Mouse (Mus musculus) monocyte, adult 2 months (primary cell): ENCODE measurements around the gene Cela3a.
"Not testable (repeated sequence)": the region's sequence is repeated elsewhere in the genome, so short reads cannot be mapped to it uniquely, and the experiment has no call there.

Source experiments
- DNase-seq, 2 experiments: peaks; one replicate each; pipeline ENCODE4 v3.0.0; 2022; ENCODE audit warnings: low spot score in 2 of 2, low read depth in 1 of 2

The Cela3a gene

DNA sequence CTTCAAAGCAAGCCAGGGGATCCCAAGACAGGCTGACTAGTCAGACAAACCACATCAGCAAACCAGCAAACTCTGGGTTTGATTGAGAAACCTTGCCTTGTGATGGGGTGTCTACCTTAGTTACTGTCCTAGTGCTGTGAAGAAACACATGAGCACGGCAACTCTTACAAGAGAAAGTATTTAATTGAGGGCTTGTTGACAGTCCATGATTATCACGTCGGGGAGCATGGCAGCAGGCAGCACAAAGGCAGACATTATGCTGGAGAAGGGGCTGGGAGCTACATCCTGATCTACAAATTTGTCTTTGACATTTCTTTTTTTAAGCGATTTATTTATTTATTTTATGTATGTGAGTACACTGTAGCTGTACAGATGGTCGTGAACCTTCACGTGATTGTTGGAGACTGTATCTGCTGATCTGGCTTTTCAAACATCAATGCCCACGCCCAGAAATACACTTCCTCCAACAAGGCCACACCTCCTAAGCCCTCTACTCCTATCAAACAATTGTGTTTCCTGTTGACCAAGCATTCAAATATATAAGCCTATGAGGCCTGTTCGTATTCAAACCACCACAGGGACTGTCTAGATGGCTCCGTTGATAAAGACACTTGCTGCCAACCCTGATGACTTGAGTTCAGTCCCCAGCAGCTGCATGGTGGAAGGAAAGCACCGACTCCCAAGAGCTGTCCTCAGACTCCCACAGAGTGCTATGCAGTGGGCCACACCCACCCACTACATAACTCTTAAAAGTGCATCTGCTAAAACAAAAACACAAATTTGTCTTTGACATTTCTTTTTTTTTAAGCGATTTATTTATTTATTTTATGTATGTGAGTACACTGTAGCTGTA, 8.3 kb upstream of the Cela3a start:
- DNase-seq = no peak

DNA sequence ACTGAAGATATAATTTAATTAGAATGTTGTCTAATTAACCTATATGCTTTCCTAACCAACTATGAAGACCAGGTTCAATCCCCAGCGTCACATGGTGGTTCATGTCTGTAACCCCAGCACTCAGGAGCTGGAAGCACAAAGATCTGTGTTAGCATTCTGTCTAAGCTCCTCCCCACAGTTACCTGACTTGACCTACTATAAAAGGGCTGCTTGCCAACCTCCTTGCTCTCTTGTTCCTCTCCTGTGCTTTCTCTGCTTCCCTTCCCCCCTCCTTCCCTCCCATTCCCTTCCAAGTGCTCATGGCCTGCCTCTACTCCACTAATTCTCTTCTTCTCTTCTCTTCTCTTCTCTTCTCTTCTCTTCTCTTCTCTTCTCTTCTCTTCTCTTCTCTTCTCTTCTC, 5.3 kb upstream of the Cela3a start:
- no peak for DNase-seq

DNA sequence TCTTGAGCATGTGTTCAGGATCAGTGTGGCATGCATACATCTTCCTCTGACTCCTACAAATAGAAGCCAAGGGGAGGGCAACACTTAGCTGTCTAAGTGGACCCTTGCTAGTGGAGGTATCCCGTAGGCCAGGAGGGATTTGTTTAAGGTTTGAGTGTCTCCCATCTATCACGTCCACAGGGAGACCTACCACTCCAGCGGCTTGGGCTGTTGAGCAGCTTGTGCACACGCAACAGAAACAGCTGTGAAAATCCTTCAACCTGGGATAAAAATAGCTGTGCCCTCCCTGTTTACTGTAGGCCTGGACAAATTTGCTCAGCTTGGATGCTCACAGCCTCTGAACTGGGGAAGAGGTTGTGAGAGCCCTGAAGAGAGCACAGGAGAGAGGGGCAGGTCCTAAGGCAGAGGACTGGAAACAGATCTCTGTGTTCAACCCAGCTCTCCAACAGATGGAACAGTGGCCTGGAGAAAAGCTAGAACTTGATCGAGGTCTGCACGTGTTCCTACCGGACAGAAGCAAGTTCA, 2.7 kb upstream of the Cela3a start:
- not testable (repeated sequence) for DNase-seq

DNA sequence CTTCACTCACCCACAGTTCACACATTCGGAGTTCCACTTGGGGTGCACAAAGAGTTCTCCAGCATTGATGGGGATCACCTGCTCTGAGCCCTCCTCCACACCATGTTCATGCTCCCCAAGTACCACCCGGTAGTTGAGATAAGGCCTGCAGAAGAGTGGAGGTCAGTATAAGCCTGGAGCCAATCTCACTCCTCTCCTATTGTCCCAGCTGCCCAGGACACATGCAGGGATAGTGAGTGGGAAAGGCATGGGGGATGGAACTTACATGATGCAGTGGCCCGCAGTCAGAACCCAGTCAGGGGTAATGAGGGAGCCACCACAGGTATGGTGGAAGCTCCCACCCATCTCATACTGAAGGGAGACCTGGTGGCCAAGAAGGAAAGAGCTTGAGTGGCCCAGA, 4.0 kb downstream of the Cela3a start:
- DNase-seq = no peak

DNA sequence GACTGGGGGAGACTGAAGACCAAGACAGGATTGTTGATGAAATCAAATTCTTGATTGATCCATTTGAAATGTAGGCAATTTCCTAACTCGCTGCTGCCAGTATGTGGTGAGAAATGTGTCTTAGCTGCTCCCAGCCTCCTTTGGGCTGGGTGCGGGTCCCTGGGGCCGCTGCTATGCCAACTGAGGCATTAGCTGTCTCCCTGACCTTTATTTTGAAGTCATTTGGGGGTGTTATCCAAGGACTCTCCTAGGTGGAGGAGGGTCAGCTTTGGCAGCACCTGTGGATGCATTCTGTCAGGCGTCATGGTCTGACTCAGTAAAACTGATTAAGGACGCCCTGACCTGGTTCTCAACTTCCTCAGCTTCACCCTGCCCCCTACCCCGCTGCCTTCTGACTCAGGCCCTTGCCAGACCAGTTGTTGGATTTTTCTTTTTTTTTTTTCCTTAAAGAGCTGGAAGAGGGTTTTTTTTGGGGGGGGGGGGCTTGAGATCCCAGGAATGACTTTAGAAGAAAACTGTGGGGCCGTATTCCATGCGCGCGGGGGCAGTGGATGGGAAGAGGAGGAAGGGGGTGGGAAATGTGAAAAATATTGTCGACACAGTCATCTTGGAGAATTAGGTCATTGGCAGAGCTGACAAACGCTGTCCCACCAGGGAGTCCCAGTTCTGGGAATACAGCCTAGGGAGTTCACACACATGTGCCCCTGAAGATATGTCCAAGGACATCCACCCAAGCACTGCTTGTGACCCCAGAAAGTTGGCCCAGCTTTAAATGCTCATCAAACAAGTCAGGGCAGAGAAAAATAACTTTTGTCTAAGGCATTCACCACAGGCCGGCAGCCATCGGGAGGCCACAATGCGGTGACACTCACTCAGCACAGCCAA, 12.7 kb downstream of the Cela3a start:
- DNase-seq = no peak

DNA sequence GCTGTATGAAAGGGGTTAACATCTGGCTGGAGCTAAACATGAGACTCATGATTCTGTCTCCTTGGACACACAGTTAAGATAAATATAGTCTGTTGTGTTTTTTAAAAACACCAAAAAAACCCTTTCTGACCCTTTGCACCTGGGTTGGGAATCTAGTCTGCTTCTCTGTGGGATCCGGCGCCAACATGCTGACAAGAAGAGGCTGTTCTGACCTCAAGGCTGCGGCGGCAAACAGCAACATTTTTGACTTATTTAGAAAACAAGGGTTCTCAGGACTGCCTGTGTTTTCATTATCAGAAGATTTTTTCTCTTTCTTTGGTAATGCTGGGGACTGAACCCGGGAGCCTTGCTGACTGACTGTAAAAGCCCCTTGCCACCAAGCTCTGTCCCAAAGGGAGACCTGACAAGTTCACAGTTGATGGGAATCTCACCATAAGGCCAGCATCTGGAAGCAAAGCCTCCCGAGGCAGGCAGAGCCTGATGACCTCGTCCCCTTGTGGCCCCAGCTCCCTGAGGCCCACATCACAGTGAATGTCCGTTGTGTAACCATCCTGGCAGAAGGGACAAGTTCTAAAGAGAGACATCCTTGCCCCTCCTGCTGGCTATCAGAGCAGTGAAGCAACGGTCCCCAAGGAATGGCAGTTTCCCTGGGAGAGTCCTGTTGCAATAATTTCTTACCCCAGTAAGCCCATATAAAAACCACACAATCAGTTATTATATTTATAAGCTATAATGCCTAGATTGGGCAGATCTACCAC, 16.0 kb downstream of the Cela3a start:
- DNase-seq = no peak

DNA sequence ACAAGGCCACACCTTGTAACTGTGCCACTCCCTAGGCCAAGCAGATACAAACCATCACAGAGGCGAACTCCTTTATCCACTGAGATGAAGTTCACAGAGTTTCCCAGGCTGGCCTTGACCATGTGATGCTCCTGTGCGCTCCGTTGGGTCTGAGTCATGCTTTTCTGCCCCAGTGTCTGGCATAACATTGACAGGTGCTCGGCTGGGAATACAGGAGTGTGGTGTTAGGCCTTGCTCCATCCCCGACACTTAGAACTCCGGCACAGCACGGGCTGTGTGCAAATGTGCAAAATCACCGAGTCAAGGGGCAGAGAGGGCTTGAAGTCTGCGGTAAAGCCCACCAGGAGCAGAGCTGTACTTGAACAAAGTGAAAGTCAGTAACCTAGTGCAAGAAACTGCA, 16.7 kb downstream of the Cela3a start:
- DNase-seq = no peak

DNA sequence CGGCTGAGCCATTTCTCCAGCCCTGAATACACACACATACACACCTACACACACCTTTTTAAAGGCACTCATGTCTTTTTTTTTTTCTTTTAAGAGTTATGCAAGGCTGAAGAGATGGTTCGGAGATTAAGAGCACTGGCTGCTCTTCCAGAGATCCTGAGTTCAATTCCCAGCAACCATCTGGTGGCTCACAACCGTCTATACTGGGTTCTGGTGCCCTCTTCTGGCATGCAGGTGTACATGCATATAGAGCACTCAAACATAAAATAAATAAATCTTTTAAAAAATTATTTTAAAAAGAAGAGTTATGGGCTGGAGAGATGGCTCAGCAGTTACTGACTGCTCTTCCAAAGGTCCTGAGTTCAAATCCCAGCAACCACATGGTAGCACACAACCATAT, 18.3 kb downstream of the Cela3a start:
- no peak for DNase-seq

DNA sequence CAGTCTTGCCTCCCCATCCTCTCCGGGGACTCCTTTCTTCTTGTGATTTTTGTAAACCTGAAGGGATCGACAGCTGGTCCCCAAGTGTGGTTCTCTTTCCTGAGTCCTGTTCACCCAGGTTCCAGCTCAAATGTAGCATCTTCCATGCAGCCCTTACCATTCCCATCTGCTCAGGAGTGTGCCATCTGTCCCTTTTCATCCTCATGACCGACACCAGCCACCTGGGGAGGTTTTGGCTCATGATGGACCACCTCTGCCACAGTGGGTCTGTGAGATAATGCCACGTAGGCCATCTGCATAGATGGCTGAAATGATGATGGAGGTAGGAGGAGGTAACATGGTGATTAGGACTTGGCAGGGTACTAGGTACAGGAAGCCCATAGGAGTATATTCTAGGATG, 19.4 kb downstream of the Cela3a start:
- no peak for DNase-seq

DNA sequence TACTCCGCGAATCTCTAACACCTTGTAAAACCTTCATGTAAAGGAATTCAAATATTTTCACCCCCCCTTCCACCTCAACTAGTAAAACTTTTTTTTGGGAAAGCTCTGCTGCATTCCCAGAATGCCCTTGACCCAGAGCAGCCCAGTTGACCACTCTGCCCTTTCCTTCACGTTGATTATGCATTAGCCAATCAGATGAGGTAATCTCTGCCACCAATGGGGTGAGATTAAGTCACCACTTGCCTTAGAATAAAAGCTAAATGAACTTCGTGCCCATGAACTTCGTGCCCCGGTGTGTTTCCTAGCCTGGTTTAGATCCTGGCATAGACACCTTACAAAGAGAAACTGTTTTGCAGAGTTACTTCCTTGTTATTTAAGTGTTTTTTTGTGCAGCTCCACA, 20.6 kb downstream of the Cela3a start:
- DNase-seq = no peak

DNA sequence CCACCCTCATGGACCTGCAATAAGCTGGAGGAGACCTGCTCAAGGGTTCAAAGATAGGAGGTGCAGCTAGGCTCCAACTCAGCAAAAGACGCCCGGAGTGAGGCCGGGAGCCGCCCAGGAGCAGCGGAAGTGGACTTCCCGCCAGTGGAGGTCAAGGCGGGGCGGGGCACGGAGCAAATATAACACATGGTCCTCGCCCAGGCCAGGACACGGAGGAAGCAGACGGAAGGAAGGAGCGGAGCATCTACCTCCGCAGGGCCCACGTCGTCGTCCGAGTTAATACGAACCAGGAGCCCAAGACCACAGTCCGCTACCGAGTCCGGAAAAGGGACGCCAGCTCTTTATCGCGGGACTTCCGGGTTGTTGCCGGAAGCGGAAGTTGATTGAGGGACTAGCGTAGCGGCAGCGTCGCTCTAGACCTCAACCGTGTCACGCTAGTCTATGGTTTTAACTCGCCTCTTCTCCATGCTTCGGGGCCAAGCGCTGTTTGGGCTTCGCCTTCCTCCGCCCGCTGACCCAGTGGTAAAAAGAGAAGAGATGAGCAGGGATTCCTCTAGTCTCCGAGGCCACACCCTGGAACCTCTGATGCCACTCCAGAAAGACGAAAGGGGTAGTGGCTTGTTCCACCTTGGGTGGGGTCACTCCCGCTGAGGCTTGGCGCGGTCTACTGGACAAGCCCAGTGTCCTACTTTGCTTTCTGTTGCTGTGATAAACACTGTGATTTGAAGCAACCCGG, 21.4 kb downstream of the Cela3a start:
- DNase-seq = peak; percentile 78 to 85

DNA sequence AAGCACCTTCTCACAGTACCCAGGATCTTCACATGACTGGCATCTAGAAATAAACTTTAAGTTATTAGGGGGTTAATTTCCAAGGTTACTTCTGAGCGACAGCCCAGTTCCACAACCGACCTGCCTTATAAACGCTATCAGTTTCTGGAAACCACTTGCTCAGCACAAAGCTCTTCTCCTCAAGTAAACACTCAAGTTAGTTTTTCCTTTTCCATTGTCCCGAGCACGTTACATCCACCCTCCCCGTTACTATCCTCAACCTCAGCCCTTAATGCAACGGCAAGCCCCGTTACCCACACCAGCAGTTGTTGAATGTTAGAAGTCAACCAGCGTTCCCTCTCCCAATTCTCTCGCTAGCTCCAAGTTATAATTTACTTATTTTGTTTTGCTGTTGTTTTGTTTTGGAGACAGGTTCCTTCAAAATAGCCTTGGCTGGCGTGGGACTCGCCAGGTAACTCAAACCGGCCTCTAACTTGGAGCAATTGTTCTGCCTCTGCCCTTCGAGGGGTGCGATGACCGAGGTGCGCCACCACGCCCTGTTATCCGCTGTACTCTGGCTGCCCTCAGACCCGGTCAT, 22.0 kb downstream of the Cela3a start:
- no peak for DNase-seq

DNA sequence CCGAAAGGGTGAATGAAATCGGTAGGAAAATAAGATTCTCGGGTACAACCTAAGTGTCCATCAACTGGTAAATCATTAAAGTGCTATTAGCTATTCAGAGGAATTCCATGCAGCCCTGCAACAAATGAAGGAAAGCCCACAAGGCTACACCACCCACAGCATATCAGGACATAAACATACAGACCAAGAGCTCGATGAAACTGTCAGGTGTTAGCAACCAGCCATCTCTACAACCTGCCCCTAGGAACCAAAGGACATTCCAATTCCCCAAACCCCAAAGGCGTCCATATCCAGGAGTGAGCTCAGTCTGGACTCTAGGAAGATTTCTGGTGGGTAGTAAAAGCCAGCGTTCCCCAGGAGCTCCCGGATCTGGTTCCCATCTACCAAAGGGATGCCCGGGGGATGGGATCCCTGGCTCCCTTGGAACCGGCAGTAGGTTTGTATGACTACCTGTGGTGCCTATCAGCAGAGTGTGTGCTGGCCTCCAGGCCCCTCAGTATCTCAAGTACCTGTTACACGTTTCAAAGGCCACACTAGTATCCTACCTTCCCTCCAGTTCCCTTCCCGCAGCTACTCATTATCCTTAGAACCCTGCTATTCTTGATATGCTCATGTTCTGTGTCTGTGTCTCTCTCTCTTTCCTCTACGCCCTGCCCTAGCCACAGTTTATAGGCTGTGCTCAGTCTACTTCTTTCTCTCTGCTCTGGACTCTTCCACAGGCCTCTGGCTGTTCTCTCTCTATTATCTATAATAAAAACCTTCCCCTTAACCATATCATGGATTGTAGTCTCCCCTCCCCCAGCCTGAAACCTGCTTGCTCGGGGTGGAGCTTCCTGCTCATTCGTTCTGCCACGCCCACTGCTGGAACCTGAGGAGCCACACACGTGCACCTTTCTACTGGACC, 28.6 kb downstream of the Cela3a start:
- DNase-seq = no peak

DNA sequence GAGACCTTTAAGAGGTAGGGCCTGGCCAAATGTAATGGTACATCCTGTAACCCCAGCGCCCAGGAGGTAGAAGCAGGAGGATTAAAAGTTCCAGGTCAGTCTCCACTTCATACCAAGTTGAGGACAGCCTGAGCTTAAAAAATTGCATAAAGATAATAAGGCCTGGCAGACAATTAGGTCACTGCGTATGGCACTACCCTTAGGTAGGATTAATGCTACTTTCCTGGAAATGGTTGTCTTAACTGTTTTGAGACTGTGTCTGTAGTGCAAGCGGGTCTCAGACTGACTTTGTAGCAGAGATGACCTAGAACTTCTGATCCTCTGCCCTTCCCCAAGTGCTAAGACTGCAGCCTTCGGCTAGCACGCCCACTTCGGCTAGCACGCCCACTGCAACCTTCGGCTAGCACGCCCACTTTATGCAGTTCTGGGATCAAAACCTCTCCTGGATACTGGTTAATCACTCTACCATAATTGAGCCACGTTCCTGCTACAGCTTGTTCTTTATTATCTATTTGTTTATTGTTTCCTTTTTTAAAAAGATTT, 29.8 kb downstream of the Cela3a start:
- no peak for DNase-seq

DNA sequence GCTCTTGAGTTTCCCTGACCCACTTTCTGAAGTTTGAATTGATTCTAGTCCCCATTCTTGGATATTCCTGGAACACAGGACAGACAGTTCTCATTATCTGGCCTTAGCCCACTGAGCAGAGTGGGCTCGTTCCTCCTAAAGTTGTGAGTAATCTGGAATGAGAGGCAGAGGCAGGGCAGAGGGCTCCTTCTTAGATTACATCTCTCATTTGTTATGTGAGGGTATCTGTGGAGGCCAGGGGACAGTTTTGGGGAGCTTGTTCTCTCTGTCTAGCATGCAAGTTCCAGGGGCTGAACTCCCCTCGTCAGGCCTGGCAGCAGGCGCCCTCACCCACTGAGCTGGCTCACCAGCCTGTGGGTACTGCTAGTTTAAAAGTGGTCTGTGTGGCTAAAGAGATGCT, 30.5 kb downstream of the Cela3a start:
- DNase-seq = no peak

DNA sequence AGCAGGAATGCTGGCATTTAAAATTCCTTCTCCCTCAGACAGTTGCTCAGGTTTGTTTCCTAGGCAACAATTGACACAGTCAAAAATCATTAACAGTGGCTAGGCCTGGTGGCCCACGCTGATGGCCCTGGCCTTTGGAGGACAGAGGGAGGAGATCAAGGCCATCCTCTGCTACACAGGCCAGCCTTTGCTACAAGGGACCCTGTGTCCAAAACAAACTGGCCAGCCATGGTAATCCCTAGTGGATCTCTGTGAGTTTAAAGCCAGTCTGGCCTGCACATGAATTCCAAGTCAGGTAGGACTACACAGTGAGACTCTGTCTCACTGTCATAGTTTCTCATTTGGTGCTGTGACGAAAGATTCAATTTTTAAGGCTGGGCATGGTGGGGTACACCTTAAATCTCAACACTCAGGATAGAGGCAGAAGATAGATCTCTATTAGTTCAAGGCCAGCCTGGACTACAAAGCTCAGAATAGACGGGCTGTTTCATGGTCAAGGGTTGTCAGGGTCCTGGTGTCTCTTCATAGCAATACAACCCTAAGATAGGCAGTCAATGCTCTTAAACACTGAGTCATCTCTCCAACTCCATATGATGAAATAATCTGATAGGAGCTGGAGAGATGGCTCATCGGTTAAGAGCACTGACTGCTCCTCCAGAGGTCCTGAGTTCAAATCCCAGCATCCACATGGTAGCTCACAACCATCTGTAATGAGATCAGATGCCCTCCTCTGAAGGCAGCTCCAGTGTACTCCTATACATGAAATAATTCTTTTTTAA, 31.9 kb downstream of the Cela3a start:
- no peak for DNase-seq

DNA sequence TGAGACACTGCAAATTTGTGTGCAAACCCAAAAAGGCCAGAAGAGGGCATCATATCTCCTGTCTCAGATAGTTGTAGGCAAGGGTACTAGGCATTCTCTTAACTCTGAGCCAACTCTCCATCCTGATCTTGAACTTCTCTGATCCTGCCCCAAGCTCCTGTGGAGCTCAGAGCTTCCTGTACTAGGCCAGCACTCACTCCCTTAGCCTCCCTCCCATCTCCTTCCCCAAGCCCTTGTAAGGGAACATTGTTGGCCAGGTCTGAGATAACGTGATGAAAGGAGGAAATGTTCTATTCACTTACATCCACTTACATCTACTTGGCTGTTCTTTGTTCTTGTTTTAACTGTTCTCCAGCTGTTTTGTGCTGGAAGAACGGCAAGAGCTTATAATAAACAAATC, 32.8 kb downstream of the Cela3a start:
- DNase-seq = no peak
